Mouse (Mus musculus): Measurements from ENCODE around the gene Sik2.

- no peak for TF ChIP-seq GATA1 (IDR thresholded peaks at IDR 0.05; ENCODE audit: borderline replicate concordance, low read length)
- TF ChIP-seq FLI1 (IDR thresholded peaks at IDR 0.05; ENCODE audit: low read length), result no peak
Measured at GRCm38 (mm10) chr9:50868182-50868581, 140.7 kb downstream of the Sik2 start.
